Mouse (Mus musculus): Measurements from ENCODE around the gene Olfr1441. TPM values are rescaled to one million over a fixed set of nuclear protein-coding genes. Genes with fewer than 3 reads are reported as not detected.

The Olfr1441 gene
- polyA plus RNA-seq, 1 experiment from 2014 or later = not detected

GRCm38 (mm10) chr19:12442560-12442959, 25.3 kb downstream of the Olfr1441 start:
- DNase-seq (no peak), ATAC-seq (ENCODE audit: insufficient read depth) (no peak)
- 81% methylated on average over 4 of the region's 4 CpGs for WGBS
- Histone ChIP-seq H3K9ac (no peak overlapping the region), H3K27ac (ENCODE audit: low read depth) (no peak overlapping the region), H3K4me2 (no peak overlapping the region), H3K27me3 (ENCODE audit: insufficient read depth, low read length) (no peaks in the 10 kb centered on the region), H3K9me3 (ENCODE audit: low read depth, low read length) (no peaks in the 10 kb centered on the region), H3K4me1 (ENCODE audit: insufficient read depth) (no peaks in the 10 kb centered on the region), H3K36me3 (ENCODE audit: insufficient read depth) (no peaks in the 10 kb centered on the region), H3K4me3 (ENCODE audit: low read depth, low read length) (no peak overlapping the region)
- no peak for TF ChIP-seq CTCF (IDR thresholded peaks at IDR 0.05; ENCODE audit: low read depth)

- Histone ChIP-seq H3K4me2 (no peak overlapping the region), H3K4me3 (ENCODE audit: low read depth, low read length) (no peak overlapping the region), H3K9ac (no peak overlapping the region), H3K9me3 (ENCODE audit: low read depth, low read length) (no peaks in the 10 kb centered on the region), H3K27ac (ENCODE audit: low read depth) (no peak overlapping the region), H3K27me3 (ENCODE audit: insufficient read depth, low read length) (no peaks in the 10 kb centered on the region), H3K36me3 (ENCODE audit: insufficient read depth) (no peaks in the 10 kb centered on the region), H3K4me1 (ENCODE audit: insufficient read depth) (no peaks in the 10 kb centered on the region)
- 75% methylated on average over 3 of the region's 3 CpGs for WGBS
- ATAC-seq (ENCODE audit: insufficient read depth) (no peak), DNase-seq (no peak)
- TF ChIP-seq CTCF (IDR thresholded peaks at IDR 0.05; ENCODE audit: low read depth) = no peak
These were observed 27.8 kb downstream of the Olfr1441 start for GRCm38 (mm10) chr19:12445014-12445413.

GRCm38 (mm10) chr19:12457401-12458066, 40.3 kb downstream of the Olfr1441 start:
- DNase-seq (no peak), ATAC-seq (ENCODE audit: insufficient read depth) (no peak)
- H3K27ac ChIP-seq (ENCODE audit: low read depth) = no peak overlapping the region

GRCm38 (mm10) chr19:12459516-12459915, 42.3 kb downstream of the Olfr1441 start:
- Histone ChIP-seq H3K9me3 (ENCODE audit: low read depth, low read length) (no peaks in the 10 kb centered on the region), H3K27me3 (ENCODE audit: insufficient read depth, low read length) (no peaks in the 10 kb centered on the region), H3K4me2 (no peak overlapping the region), H3K36me3 (ENCODE audit: insufficient read depth) (no peaks in the 10 kb centered on the region), H3K9ac (no peak overlapping the region), H3K27ac (ENCODE audit: low read depth) (no peak overlapping the region), H3K4me3 (ENCODE audit: low read depth, low read length) (no peak overlapping the region), H3K4me1 (ENCODE audit: insufficient read depth) (no peaks in the 10 kb centered on the region)
- DNase-seq (no peak), ATAC-seq (ENCODE audit: insufficient read depth) (no peak)
- WGBS = 67% methylated on average over 4 of the region's 4 CpGs
- TF ChIP-seq CTCF (IDR thresholded peaks at IDR 0.05; ENCODE audit: low read depth) = no peak

More at GRCm38 (mm10) chr19:12457401-12458066, 40.3 kb downstream of the Olfr1441 start:
- Histone ChIP-seq H3K4me3 (ENCODE audit: low read depth, low read length) (no peak overlapping the region), H3K27me3 (ENCODE audit: insufficient read depth, low read length) (no peaks in the 10 kb centered on the region), H3K9me3 (ENCODE audit: low read depth, low read length) (no peaks in the 10 kb centered on the region), H3K36me3 (ENCODE audit: insufficient read depth) (no peaks in the 10 kb centered on the region), H3K4me1 (ENCODE audit: insufficient read depth) (no peaks in the 10 kb centered on the region), H3K4me2 (no peak overlapping the region), H3K9ac (no peak overlapping the region)
- WGBS = 71% methylated on average over 12 of the region's 12 CpGs
- TF ChIP-seq CTCF (IDR thresholded peaks at IDR 0.05; ENCODE audit: low read depth) = no peak

DNA sequence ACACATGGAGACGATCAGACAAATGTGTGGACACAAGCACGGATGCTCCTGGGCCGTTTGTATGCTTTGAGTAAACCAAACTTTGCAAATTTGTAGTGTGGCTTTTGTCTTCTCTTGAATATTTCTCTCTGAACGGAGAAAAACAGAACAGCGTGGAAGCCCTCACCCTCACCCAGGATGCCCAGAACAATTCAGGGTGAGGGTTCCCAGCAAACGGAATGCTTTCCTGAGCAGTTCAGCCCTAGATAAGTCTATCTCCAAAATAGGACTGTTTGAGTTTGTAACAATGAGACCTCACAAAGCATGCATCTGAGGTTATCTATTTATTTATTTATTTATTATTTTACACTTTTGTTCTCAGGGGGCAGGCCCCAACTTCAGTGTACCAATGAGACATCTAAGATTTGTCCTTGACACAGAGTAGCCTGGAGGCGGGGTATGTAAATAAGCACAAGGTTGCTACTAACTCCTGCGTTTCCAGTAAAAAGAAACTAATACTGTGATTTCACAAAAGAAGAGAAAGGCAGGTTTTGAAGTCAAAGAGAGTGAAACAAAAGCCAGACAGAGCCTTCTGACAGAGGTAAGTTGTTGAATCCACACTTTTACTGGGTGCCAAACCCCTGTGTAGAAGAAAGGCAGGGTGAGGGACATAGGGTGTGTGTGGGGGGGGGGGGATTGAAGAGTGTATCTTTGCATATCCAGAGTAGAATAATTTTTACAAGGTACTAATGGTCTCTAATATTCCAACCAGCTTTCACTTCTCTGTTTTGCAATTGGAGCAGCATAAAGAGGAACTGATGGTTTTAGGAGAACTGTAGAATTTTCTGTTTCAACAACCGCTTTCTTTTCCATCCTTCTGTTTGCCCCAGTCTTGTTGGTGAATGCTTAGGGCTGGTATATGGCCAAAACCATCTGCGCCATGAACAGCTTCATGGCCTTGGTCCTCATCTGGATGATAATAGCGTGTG, 43.3 kb downstream of the Olfr1441 start, which contains the start of gene Mpeg1:
Gene Mpeg1, plus strand, starts transcription at position 498 of the 968 bp plus-strand sequence.
- no peak for TF ChIP-seq CTCF (IDR thresholded peaks at IDR 0.05; ENCODE audit: low read depth)
- Histone ChIP-seq H3K4me3 (ENCODE audit: low read depth, low read length) (no peak within 1 kb of the TSS), H3K4me1 (ENCODE audit: insufficient read depth) (no peaks in the 10 kb centered on the region), H3K36me3 (ENCODE audit: insufficient read depth) (no peaks in the 10 kb centered on the region), H3K9ac (no peak within 1 kb of the TSS), H3K27me3 (ENCODE audit: insufficient read depth, low read length) (no peaks in the 10 kb centered on the region), H3K27ac (ENCODE audit: low read depth) (no peak within 1 kb of the TSS), H3K4me2 (no peak within 1 kb of the TSS), H3K9me3 (ENCODE audit: low read depth, low read length) (no peaks in the 10 kb centered on the region)
- DNase-seq = no peak
- no peak for ATAC-seq (ENCODE audit: insufficient read depth)
- WGBS = 77% methylated on average over 11 of the region's 11 CpGs

- Histone ChIP-seq H3K4me2 (no peak overlapping the region), H3K27me3 (ENCODE audit: insufficient read depth, low read length) (no peaks in the 10 kb centered on the region), H3K4me3 (ENCODE audit: low read depth, low read length) (no peak overlapping the region), H3K4me1 (ENCODE audit: insufficient read depth) (no peaks in the 10 kb centered on the region), H3K27ac (ENCODE audit: low read depth) (peak overlapping the region; percentile 91), H3K9ac (no peak overlapping the region), H3K9me3 (ENCODE audit: low read depth, low read length) (no peaks in the 10 kb centered on the region), H3K36me3 (ENCODE audit: insufficient read depth) (no peaks in the 10 kb centered on the region)
- TF ChIP-seq CTCF (IDR thresholded peaks at IDR 0.05; ENCODE audit: low read depth) = no peak
- 59% methylated on average over 7 of the region's 7 CpGs for WGBS
- peak; percentile 60; the same call in 1 of the 2 replicates for ATAC-seq (ENCODE audit: insufficient read depth)
- no peak for DNase-seq
These were observed 45.9 kb downstream of the Olfr1441 start for GRCm38 (mm10) chr19:12462851-12463721.

Measured in lung, embryonic 14.5 days (tissue).